Mouse (Mus musculus) macrophage (primary cell): ENCODE results near the gene Zpbp2. TPM values are rescaled to one million over a fixed set of nuclear protein-coding genes. Genes with fewer than 3 reads are reported as not detected.

Experiments
- H3K27ac ChIP-seq: fragments of 350-480 bp; formaldehyde crosslinking; 2 replicates; pipeline ENCODE4 v1.9.0; 2021
- H3K36me3 ChIP-seq: fragments of 350-480 bp; formaldehyde crosslinking; 2 replicates; pipeline ENCODE4 v1.9.0; 2021; ENCODE audit errors: inconsistent target
- H3K4me3 ChIP-seq: fragments of 350-480 bp; formaldehyde crosslinking; 2 replicates; pipeline ENCODE4 v1.9.0; 2021; ENCODE audit errors: inconsistent target
- H3K79me2 ChIP-seq: fragments of 350-480 bp; formaldehyde crosslinking; 2 replicates; pipeline ENCODE4 v1.9.0; 2021; ENCODE audit errors: inconsistent target
- WGBS: methylation state at CpG from one replicate; pipeline ENCODE4 v1.1.7; 2026; ENCODE audit warnings: inconsistent platforms; ENCODE audit not compliant: missing documents; 5-methylcytosine and 5-hydroxymethylcytosine counted together
- polyA plus RNA-seq: library from polyadenylated mRNA; stranded (reverse); fragments of 250-400 nt; gene quantifications from 3 replicates; pipeline ENCODE4 v1.2.4, GENCODE M21; 2018; ENCODE audit warnings: inconsistent platforms

The Zpbp2 gene
- polyA plus RNA-seq, 1 experiment from 2014 or later: not detected

DNA sequence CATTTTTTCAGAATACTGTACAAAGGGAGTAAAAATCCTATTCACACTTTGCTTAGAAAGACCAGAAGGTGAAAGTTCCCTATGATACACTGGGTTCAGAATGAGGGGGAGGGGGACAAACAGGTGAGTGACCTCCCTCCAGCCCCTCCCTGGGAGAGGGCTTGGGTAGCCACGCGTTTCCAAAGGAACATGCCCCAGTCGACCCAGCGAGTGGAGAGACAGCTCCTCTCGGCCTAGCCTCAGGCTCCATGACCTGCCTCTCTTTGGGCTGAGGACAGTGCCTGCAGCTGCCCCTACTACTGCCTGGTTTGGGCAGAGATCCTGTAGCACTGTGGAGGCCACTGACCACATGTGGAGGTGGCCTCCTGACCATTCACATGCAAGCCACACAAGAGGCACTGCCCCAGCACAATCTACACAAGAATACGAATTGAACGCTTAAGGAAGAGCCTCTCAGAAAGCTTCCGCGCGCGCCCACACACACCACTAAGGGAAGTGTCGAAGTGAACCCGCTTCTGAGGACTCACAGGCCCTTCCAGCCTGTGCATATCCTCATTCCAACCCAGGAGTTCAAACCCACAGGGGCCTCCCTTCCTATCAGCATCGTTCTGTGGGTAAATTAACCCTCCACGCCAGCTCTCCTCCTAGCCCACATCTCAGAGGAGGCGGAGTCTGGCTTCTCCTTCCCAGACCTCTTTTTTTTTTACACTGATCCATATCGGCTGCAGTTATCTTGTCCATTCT, 30.6 kb downstream of the Zpbp2 start:
- no peak overlapping the region for H3K27ac ChIP-seq
- peaks cover 23% of the 10 kb centered on the region for H3K79me2 ChIP-seq
- no peak overlapping the region for H3K4me3 ChIP-seq
- WGBS: 46% methylated on average over 16 of the region's 17 CpGs
- H3K36me3 ChIP-seq: peaks cover 15% of the 10 kb centered on the region; the same call in 1 of the 2 replicates

DNA sequence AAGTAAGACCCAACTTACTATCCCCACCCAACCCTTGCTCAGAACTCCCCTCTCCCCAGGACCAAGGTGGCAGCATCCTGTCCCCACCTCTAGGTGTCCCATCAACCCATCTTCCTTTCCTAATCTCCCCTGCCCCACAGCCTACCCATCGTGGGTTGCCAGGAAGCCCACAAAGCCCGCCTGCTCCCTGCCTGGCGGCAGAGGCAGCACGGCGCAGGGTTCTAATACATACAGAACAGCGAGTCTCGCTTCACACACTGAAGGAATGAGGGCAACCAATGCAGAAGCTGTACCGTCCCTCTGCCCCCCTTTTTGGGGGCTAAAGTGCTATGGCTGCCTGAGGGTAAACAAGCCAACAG, 31.1 kb downstream of the Zpbp2 start:
- Histone ChIP-seq H3K79me2 (peaks cover 27% of the 10 kb centered on the region), H3K4me3 (no peak overlapping the region), H3K36me3 (peaks cover 15% of the 10 kb centered on the region; the same call in 1 of the 2 replicates), H3K27ac (no peak overlapping the region)
- WGBS: 69% methylated on average over 8 of the region's 8 CpGs

GRCm38 (mm10) chr11:98582551-98583264, 31.8 kb downstream of the Zpbp2 start:
- 61% methylated on average over 11 of the region's 12 CpGs for WGBS
- Histone ChIP-seq H3K79me2 (peaks cover 27% of the 10 kb centered on the region), H3K4me3 (no peak overlapping the region), H3K27ac (no peak overlapping the region), H3K36me3 (peaks cover 15% of the 10 kb centered on the region; the same call in 1 of the 2 replicates)

- Histone ChIP-seq H3K36me3 (peaks cover 15% of the 10 kb centered on the region; the same call in 1 of the 2 replicates), H3K27ac (no peak overlapping the region), H3K4me3 (no peak overlapping the region), H3K79me2 (peaks cover 27% of the 10 kb centered on the region)
- 93% methylated on average over 3 of the region's 3 CpGs for WGBS
Measured at GRCm38 (mm10) chr11:98583265-98583552, 32.3 kb downstream of the Zpbp2 start.

GRCm38 (mm10) chr11:98583571-98583970, 32.7 kb downstream of the Zpbp2 start:
- WGBS: 33% methylated on average over 2 of the region's 3 CpGs
- Histone ChIP-seq H3K79me2 (peaks cover 27% of the 10 kb centered on the region), H3K36me3 (peaks cover 15% of the 10 kb centered on the region; the same call in 1 of the 2 replicates), H3K4me3 (no peak overlapping the region), H3K27ac (no peak overlapping the region)

DNA sequence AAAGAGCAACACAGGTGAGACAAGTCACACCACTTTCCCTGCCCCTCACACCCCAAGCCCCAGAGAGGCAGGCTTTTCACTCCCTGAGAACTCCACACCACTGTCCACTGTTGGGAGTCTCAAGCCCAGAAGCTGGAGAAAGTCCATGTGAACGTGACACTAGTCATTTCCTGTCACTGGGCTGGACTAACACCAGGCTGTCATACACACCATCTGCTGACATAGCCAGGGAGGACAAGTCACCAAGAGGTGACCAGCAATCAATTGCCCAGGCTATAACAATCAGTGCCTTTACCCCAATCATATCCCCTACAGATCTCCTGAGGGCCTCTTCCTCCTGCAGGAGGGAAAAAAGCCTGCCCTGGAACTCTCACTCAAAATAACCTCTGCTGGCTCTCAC, 33.2 kb downstream of the Zpbp2 start:
- H3K36me3 ChIP-seq: peaks cover 15% of the 10 kb centered on the region; the same call in 1 of the 2 replicates
- H3K27ac ChIP-seq: no peak overlapping the region
- no peak overlapping the region for H3K4me3 ChIP-seq
- peaks cover 27% of the 10 kb centered on the region for H3K79me2 ChIP-seq
- WGBS: 31% methylated on average over 1 of the region's 1 CpGs

DNA sequence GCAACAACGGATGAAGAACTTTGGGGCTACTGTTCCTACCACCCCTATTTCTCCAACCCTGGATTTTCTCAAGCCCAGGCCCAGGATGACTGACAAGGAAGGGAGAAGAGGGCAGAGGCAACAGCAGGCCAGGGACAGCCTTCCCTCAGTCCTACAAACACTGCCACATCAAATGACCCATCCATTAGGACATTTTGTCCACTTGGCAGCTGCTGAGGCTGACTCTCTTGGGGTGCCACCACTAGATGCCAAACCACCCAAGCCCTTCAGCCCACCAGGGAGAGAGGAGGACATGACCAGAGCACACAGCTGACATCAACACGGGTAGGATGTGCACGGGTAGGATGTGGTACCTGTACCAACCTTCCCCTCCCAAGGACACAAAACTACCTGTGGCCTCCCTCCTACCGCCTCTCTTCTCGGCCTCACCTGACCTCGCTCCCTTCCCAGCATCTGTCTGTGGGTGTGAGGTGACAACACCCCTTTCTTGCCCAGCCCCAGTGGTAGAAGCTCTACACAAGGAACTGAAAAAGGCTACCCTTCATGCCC, 33.8 kb downstream of the Zpbp2 start:
- 85% methylated on average over 6 of the region's 6 CpGs for WGBS
- H3K27ac ChIP-seq: no peak overlapping the region
- peaks cover 27% of the 10 kb centered on the region for H3K79me2 ChIP-seq
- peaks cover 15% of the 10 kb centered on the region; the same call in 1 of the 2 replicates for H3K36me3 ChIP-seq
- no peak overlapping the region for H3K4me3 ChIP-seq

DNA sequence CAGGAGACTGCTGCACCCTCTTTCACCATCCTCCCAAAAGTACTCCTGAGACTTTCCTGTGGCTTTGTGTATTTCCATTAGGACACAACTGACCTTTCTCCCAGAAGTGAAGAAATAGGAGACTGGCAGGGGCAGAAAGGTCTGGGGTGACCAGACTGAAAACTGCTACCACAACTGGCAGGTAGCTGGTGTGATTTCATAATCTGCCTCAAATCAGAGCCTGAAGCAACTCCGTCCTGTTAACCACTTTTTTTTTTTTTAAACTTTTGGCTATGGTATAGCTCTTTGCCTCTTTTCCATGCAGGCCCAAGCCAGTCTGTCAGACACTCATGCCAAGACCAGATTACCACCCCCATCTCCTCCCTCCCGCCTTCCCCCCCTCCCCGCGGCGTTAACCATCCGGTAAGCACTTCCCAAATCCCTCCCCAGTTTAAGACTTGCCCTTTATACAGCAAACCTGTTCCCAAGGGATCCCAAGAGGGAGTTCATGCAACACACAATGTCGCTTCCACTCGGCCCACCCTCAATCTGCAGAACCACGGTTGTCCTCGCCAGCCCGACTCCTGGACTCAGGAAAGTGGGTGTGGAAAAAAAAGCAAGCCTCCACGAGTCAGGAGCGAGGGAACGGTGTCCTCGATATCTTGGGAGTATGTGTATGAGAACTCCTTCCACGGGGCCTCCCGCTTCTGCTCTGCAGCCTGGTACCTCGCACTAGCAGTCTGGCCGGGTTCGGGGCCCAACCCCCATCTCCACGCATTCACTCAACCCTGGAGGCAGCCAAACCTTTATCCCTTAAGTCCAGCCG, 35.4 kb downstream of the Zpbp2 start:
- Histone ChIP-seq H3K4me3 (peak overlapping the region; percentile 89), H3K36me3 (peaks cover 15% of the 10 kb centered on the region; the same call in 1 of the 2 replicates), H3K27ac (peak overlapping the region; percentile 21; the same call in 1 of the 2 replicates), H3K79me2 (peaks cover 27% of the 10 kb centered on the region)
- WGBS: 2% methylated on average over 21 of the region's 22 CpGs

DNA sequence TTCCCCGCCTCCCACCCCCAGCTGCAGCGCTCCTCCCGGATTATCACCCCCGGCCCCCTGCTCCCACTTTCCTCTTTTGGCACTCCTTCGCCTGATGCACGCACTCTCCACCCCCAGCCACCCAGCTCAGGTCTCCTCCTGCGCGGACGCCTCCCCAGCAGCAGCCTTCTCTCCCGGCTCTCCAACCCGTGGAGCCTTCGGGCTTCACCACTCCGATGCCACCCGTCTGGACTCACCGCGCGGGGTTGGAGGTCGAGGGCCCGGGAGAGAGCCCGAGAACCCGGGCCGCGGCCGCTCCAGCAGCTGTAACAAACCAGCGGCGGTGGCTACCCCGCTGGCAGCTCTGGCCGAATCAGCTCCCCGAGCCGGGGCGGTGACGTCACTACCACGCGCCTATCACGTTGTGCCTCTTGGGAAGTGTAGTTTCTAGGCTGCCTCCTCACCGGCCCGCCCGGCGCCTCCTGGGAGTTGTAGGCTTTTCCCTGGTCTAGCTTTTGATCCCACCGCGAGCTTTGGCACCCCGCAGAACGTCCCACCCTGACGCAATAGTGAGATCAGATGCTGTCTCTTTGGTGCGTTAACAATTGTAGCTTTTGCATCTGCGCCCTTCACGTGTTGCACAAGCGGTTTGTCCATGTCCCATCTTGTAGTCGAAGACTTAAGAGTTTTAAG, 36.1 kb downstream of the Zpbp2 start, which contains the start of gene Ormdl3:
Gene Ormdl3, minus strand, starts transcription at position 477 of the 672 bp plus-strand sequence.
- H3K36me3 ChIP-seq: peaks cover 13% of the 10 kb centered on the region; the same call in 1 of the 2 replicates
- WGBS: under 1% methylated on average over 46 of the region's 49 CpGs

DNA sequence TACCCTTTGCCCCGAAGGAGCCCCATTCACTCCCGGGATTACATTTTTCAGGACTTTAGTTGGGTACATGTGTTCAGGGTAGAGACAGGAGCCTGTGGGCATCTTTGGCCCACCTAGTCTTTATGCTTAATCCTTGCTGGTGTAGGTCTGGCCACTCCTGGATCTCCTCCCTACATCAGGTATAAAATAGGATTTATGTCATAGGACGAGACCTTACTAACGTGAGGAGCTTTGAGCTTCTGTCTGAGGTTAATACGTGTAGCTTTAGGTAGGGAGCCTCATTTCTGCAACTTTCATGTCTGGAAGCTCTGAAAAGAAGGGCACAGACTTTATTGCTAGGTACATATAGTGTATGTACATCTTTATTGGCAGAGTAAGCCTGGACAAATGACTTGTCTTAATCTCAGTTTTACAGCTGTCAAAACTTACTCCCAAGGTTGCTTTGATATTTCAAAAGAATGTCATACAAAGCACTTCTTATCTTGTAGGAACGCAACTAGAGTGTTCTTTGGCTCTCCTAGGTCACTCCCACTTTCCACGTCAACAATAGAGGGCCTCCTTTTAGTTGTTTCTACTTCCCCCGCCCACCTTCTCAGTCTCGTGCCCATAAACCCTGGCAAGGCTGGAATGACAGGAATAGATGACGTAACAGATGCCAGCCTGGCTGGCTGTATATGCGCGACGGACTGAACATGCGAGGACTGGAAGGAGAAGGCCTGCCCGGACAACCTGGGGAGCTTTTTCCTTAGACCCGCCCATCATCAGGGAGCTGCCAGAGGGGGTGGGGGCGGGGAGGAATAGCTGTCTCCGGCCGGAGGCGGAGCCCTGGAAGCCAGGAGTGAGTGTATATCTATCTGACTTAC, 37.0 kb downstream of the Zpbp2 start:
- Histone ChIP-seq H3K36me3 (peaks cover 6% of the 10 kb centered on the region; the same call in 1 of the 2 replicates), H3K27ac (peak overlapping the region; percentile 35), H3K79me2 (peaks cover 27% of the 10 kb centered on the region), H3K4me3 (peak overlapping the region; percentile 89)
- WGBS: 20% methylated on average over 20 of the region's 20 CpGs

More for the DNA sequence above, 36.1 kb downstream of the Zpbp2 start, which contains the start of gene Ormdl3:
- Histone ChIP-seq H3K79me2 (peaks cover 27% of the 10 kb centered on the region), H3K4me3 (peak within 1 kb of the TSS; percentile 89), H3K27ac (peak within 1 kb of the TSS; percentile 35)

GRCm38 (mm10) chr11:98588833-98589281, 38.0 kb downstream of the Zpbp2 start:
- Histone ChIP-seq H3K4me3 (no peak overlapping the region), H3K79me2 (peaks cover 27% of the 10 kb centered on the region), H3K27ac (no peak overlapping the region), H3K36me3 (no peaks in the 10 kb centered on the region)
- 54% methylated on average over 6 of the region's 6 CpGs for WGBS

- H3K27ac ChIP-seq: no peak overlapping the region
- H3K4me3 ChIP-seq: no peak overlapping the region
- H3K36me3 ChIP-seq: no peaks in the 10 kb centered on the region
- WGBS: 94% methylated on average over 8 of the region's 8 CpGs
- H3K79me2 ChIP-seq: peaks cover 25% of the 10 kb centered on the region
Measured at GRCm38 (mm10) chr11:98589306-98589705, 38.4 kb downstream of the Zpbp2 start.
